Mouse (Mus musculus) lung, postnatal 36 days (tissue): ENCODE measurements around the gene Zfp287.
"Not testable (repeated sequence)": the region's sequence is repeated elsewhere in the genome, so short reads cannot be mapped to it uniquely, and the experiment has no call there.

Experiments used
- DNase-seq: peaks from one replicate; pipeline ENCODE4 v3.0.0; 2022; ENCODE audit warnings: mixed read lengths

Zfp287 gene

GRCm38 (mm10) chr11:62731311-62732021 lies at the start of gene Zfp287:
Gene Zfp287, minus strand, starts transcription at chr11:62731905.
- DNase-seq = peak; percentile 87

GRCm38 (mm10) chr11:62776510-62776909 lies 44.8 kb upstream of the Zfp287 start:
- no peak for DNase-seq

GRCm38 (mm10) chr11:62760755-62761457 lies 29.2 kb upstream of the Zfp287 start:
- DNase-seq = no peak

GRCm38 (mm10) chr11:62758491-62758890 lies 26.8 kb upstream of the Zfp287 start:
- no peak for DNase-seq

- DNase-seq = no peak
These were observed 26.2 kb upstream of the Zfp287 start for GRCm38 (mm10) chr11:62757906-62758305.

- no peak for DNase-seq
These were observed 25.4 kb upstream of the Zfp287 start for GRCm38 (mm10) chr11:62757143-62757507.

- DNase-seq = peak; percentile 99
These were observed 24.9 kb upstream of the Zfp287 start for GRCm38 (mm10) chr11:62756456-62757142.

- no peak for DNase-seq
These were observed 21.1 kb upstream of the Zfp287 start, which contains the start of gene Gm10428 for GRCm38 (mm10) chr11:62752780-62753179. Gene Gm10428, plus strand, starts transcription at chr11:62753100.

- DNase-seq = no peak
These were observed 20.5 kb upstream of the Zfp287 start for GRCm38 (mm10) chr11:62752191-62752590.

GRCm38 (mm10) chr11:62749445-62749844 lies 17.7 kb upstream of the Zfp287 start:
- not testable (repeated sequence) for DNase-seq

GRCm38 (mm10) chr11:62748062-62748461 lies 16.4 kb upstream of the Zfp287 start:
- no peak for DNase-seq

- no peak for DNase-seq
These were observed 15.5 kb upstream of the Zfp287 start for GRCm38 (mm10) chr11:62747227-62747626.

GRCm38 (mm10) chr11:62746001-62746533 lies 14.4 kb upstream of the Zfp287 start:
- peak; percentile 82 for DNase-seq

- DNase-seq = peak; percentile 84
These were observed 12.4 kb upstream of the Zfp287 start for GRCm38 (mm10) chr11:62744103-62744502.

- DNase-seq = no peak
These were observed 10.7 kb upstream of the Zfp287 start for GRCm38 (mm10) chr11:62742261-62742957.

GRCm38 (mm10) chr11:62741186-62741585 lies 9.5 kb upstream of the Zfp287 start:
- no peak for DNase-seq

GRCm38 (mm10) chr11:62732665-62733064 lies 960 bp upstream of the Zfp287 start:
- DNase-seq = no peak

GRCm38 (mm10) chr11:62732022-62732387 lies 300 bp upstream of the Zfp287 start:
- no peak for DNase-seq

- no peak for DNase-seq
These were observed 3.4 kb downstream of the Zfp287 start for GRCm38 (mm10) chr11:62728276-62728675.

GRCm38 (mm10) chr11:62710657-62711056 lies 21.0 kb downstream of the Zfp287 start:
- DNase-seq = no peak

GRCm38 (mm10) chr11:62708252-62708651 lies 23.5 kb downstream of the Zfp287 start:
- no peak for DNase-seq

GRCm38 (mm10) chr11:62706141-62706540 lies 25.6 kb downstream of the Zfp287 start:
- no peak for DNase-seq

- DNase-seq = peak; percentile 26
These were observed 30.5 kb downstream of the Zfp287 start for GRCm38 (mm10) chr11:62701218-62701617.
